Mouse (Mus musculus) kidney, postnatal 25 days (tissue): ENCODE results near the gene Sarnp.

ENCODE experiments used
- DNase-seq, 2 experiments: peaks; one replicate each; pipeline ENCODE4 v3.0.0; 2021; ENCODE audit warnings: mixed read lengths in 2 of 2

Sarnp gene

DNA sequence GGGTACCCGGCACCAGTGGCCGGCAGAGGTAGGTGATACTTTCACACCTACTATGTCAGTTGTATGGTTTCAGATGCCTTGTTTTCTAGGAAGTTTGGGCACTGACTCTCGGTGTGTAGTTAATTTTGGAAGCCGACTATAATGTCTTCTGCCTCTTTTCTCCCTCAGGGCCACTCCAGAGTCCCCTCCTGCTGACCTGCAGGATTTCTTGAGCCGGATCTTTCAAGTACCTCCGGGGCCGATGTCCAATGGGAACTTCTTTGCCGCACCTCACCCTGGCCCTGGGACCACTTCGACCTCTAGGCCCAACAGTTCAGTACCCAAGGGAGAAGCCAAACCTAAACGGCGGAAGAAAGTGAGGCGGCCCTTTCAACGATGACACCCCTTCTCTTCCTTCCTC, at the start of gene Sarnp:
Sarnp (plus strand) TSS at position 301 of the 400 bp plus-strand sequence.
- no peak for DNase-seq

DNA sequence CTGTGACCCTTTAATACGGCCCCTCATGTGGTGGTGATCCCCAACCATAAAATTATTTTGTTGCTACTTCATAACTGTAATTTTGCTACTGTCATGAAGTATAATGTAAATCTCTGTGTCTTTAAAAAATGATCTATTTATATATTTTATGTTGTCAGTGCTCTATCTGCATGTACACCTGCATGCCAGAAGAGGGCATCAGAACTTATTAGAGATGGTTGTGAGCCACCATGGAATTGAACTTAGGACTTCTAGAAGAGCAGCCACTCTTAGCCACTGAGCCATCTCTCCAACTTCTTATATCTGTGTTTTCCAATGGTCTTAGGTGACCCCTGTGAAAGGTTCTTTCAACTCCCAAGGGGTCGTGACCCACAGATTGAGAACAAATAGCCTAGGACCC, 44.2 kb upstream of the Sarnp start:
- no peak for DNase-seq

DNA sequence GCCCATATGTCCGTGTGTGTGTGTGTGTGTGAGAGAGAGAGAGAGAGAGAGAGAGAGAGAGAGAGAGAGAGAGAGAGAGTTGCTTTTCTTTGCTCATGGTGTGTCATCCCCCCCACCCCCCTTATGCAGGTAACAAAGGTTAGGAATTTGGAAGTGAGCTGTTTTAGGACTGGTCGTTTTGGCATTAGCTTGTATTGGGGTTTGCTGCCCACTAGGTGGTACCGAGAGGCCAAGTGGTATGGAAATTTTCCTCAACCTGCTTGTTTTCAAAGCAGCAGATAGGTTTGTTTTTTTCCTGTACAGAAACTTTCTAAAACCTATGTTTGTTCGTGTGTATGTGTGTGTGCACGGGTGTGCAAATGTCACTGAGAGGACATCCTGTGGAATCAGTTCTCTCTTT, 43.4 kb upstream of the Sarnp start:
- DNase-seq: no peak

DNA sequence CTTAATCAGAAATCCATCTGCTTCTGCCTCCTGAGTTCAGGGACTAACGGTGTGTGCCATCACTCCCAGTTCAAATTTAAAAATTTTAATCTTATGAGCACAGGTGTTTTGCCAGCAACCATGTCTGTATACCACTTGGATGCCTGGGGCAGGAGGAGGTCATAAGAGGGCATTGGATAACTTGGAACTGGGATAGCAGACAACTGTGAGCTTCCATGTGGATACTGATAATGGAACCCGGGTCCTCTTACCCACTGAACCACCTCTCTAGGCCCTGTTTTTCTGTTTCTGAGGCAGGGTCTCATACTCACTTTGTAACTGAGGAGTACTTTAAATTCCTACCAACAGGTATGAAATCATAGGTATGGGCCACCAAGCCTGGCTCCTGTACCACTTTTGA, 38.7 kb upstream of the Sarnp start:
- DNase-seq: no peak

DNA sequence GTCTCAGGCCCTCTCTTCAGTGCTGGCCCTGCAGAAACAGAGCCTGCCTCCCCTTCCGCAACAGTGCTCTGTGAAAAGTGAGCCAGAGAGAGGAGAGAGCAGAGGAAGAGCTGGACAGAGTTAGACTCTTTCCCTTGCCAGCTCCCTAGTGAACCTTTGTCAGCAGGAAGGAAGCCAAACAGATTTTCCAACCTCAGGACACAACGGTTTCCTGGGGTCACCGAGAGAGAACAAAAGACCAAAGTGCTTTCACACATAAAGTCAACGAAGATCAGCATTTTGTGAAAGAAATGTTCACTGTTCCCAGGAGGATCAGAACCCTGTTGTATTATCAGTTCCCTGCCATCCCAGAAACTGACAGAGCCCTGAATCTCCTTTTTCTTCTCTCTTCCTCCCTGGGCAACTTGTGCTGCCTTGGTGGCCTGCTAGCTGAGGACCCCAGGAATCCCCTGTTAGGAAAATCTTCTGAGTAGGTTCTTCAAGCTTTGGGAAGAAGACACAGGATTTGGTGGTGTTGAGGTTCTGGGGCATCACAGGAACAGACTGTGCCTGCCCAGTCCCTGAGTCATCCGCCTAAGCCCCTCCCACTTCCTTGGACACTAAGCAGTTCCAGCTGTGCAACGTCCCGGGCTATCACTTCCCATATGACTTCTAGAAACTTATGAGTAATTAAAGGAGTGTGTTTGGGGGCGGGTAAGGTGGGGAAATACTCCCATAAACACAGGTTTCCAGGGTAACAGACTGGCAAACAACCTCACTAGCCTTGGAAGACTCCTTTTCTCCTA, 37.9 kb upstream of the Sarnp start:
- peak; percentile 85 to 92 for DNase-seq

DNA sequence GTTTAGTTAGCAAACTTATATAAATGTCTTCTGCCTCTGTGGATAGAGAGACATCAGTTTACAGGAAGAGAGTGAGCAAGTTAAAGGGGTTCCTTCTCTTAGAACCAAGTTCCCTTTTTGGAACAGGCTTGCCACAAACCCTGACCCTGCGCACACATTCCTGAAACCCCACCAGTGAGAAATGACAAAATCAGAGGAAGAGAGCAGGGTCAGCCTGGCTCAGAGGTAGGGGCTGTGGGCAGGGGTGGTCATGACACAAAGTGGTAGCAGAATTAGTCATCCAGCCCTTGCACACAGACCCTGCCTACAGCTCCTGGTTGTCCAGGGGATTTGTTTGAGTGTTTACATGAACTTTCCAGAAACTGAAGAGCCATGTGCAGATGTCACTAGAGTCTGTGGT, 36.9 kb upstream of the Sarnp start:
- DNase-seq: no peak

DNA sequence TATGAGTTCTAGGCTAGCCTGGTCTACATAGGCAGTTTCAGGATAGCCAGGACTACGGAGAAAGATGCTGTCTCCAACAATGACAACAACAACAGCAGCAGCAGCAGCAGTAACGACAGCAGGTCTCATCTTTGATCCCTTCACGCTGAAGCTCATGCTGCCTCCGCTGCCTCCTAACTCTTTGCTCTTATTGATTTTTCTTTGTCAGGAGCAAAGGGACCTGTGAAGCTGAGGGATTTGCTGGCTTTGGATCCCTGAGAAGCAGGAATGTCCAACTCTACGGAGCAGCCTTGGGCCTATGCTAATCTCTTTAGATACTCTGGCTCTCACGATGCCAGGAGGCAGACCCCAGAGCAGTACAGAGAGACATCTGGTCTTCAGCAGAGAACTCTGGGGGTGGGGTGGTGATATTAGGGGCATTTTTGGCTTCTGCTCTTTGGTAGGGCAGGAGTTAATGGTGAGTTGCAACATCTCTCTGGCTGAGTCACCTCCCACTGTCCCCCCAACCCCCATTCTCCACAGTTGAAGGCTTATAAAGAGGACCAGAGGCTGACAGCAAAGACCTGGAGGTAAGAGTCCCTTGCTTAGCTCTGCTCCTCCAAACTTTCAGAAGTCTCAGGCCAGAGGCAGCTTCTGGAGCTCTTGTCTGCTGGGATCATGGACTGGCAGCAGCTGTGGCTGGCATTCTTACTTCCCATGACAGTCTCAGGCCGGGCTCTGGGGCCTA, 26.6 kb upstream of the Sarnp start, which contains the start of gene Mmp19:
Mmp19 (plus strand) TSS at position 513 of the 727 bp plus-strand sequence.
- DNase-seq: no peak

DNA sequence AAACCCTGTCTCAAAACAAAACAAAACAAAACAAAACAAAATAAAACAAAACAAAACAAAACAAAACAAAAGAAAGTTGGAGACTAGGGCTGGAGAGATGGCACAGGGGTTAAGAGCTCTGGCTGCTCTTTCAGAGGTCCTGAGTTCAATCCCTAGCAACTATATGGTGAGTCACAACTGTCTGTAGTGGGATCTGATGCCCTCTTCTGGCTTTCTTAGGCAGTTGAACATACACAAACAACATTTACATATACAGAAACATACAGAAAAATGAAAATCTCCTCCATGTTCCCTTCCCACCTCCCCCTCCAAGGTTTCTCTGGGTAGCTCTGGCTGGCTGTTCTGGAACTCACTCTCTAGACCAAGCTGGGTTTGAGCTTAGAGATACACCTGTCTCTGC, 25.1 kb upstream of the Sarnp start:
- DNase-seq: no peak

DNA sequence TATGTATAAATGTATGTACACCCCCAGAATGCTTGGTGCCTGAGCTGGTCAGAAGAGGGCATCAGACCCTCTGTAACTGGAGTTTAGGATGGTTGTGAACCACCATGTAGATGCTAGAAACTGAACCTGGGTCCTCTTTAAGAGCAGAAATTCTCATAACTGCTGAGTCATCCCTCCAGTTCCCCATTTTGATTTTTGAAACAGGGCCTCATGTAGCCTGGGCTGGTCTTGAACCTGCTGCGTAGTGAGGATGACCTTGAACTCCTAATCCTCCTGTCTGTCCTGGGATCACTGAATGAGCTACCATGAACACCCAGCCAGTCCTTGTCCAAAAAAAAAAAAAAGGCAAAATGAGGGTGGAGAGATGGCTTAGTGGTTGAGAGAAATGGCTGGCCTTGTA, 23.9 kb upstream of the Sarnp start:
- no peak for DNase-seq

DNA sequence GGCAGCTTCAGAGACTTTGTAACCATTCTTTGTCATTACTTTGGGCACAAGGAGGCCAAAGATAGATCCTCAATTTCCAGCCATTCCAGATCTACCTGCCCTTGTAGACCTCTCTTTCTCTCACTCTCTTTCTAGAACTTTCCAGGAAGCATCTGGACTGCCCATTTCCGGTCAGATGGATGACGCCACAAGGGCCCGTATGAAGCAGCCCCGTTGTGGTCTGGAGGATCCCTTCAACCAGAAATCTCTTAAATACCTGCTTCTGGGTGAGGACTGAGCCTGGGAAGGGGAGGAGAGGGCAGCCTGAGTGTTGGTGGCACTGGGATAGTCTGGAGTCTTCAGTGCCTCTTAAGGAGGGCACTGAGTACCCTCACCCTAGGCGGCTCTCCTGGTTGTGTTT, 22.7 kb upstream of the Sarnp start:
- DNase-seq: no peak

DNA sequence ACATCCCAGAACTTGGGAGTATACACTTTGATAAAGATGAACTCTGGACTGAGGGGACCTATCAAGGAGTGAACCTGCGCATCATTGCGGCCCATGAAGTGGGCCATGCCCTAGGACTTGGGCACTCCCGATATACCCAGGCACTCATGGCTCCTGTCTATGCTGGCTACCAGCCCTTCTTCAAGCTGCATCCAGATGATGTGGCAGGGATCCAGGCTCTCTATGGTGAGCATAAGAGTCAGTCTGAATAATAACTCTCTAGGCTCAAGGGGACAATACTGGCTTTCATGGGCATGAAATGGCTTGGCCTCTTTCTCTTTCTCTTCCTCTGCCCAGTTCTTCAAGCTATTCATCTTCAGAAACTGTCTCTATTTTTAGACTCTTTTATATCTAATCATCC, 21.6 kb upstream of the Sarnp start:
- DNase-seq: no peak

DNA sequence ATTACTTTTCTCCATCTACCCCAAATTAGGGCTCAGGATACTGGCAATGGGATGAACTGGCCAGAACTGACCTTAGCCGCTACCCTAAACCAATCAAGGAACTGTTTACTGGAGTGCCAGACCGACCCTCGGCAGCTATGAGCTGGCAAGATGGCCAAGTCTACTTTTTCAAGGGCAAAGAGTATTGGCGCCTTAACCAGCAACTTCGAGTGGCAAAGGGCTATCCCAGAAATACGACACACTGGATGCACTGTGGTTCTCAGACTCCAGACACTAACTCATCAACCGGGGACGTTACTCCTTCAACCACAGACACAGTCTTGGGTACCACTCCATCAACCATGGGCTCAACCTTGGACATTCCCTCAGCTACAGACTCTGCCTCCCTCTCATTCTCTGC, 18.5 kb upstream of the Sarnp start:
- DNase-seq: no peak

DNA sequence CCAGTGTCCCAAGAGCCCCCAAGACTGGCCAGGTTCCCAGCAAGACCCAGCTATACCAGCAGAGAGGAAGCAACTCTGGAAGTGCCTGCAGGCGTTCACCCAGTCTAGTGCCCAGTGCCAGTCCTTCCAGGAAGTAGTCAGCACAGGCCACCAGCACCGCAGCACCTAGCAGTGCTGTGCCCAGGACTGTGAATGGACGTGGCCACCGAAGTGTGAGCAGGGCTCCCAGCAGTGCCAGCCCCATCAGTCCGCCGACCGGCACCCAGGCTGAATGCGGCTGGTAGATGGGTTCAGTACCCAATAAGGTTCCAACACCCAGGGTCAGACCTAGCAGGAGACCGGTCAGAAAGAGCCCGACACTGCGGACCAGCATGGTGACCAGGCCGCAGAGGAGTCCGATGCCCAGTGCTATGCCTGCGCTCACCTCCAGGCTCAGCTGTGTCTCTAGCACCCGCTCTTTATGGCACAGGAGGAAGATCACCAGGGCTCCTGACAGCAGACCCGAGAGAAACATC, 15.1 kb upstream of the Sarnp start:
- DNase-seq: no peak

DNA sequence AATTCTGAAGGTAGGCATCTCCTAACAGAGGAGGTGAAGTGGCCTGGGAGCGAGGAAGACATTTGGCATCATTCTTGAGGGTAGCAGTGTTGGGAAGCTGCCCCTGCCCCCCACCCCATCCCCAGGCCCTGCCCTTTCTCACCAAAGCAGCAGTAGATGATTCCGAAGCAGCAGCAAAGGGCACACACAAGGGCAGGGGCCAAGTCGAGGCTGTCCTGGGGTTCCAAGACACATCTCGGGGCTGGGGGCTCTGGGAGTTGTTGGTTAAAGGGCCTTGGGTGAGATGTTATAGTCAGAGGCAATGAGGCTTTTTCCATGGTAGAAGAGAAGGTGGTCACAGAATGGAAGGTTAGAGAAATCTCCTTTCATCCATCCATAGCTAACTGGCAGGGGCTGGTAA, 14.2 kb upstream of the Sarnp start:
- DNase-seq: no peak

DNA sequence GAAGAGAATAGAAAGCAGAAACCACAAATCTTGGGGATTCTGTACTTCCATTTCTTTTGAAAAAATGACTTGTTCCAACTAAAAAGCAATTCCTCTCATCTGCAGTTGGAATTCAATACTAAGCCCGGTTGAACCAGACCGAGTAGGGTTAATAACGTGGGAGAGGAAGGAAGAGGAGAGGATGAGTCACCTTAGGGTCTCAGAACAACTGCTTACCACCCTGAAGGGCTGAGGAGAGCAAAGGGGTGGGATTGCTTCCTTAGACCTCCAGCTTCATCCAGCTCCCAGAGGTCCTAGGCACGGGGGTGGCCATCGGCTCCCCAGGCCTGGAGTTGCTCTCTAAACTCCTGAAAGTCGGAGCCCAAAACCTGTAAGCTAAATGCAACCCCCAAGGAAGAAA, 13.8 kb upstream of the Sarnp start:
- DNase-seq: no peak

DNA sequence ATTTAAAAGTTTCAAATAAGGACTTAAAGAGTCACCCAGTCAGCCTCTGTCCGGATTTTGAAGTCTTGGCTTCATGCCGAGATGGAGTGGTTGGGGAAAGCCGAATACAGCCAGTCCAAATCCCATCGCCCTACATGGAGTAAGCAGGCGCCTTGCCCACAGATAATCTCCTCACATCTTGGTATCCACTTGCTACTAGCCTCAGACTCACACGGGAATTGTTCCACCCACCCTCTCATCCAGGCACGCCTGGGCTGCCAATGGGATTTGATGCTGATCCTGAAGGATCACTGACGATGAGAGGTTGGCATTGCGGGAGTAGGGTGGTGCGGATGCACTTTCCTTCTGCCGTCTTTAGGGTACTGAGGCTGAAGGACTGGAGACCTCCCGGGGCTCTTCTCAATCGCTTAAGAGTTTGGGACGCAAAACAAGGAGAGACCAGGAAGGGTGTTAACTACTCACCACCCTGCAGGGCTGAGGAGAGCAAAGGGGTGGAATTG, 13.3 kb upstream of the Sarnp start, which contains the start of gene Dnajc14:
Dnajc14 (plus strand) TSS at position 292 of the 500 bp plus-strand sequence.
- peak; percentile 66 to 70 for DNase-seq

DNA sequence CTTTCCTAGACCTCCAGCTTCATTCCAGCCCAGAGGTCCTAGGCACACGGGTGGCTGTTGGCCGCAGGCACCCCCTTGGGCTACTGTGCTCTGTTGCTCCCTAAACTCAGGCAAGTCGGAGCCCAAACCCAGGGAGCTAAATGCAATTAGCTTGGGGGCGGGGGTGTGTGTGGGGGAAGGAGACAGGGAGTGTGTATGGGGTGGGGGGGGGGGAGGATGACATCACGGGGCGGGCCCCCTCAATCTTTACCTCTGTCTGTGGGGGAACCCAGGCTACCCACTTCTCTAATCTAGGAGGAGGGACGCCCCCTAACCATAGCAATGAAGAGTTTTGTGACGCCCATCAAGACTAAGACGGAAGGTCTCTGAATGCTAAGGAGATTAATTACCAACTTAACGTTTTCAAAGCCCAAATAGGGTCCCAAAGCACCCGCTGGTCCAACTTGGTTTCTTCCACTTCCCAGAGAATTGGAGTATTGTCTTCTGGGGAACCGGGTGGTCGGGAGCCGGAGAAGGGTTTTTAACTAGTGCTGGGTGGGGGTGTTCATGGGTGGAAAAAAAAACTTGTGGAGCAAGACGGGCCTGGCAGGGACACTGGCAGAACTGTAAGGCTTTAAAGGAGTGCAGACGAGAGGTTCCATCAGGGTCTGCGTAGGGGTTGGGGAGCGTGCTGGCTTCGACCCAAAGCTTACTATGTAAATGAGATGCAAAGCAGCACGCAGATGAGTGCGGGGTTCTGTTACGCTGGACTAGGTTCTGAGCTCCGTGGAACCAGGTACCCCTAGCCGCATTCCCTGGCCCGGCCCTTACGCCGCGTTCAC, 12.7 kb upstream of the Sarnp start, which contains the start of gene Tmem198b:
Tmem198b (minus strand) TSS at position 100 of the 821 bp plus-strand sequence.
- peak; percentile 72 to 77 for DNase-seq

DNA sequence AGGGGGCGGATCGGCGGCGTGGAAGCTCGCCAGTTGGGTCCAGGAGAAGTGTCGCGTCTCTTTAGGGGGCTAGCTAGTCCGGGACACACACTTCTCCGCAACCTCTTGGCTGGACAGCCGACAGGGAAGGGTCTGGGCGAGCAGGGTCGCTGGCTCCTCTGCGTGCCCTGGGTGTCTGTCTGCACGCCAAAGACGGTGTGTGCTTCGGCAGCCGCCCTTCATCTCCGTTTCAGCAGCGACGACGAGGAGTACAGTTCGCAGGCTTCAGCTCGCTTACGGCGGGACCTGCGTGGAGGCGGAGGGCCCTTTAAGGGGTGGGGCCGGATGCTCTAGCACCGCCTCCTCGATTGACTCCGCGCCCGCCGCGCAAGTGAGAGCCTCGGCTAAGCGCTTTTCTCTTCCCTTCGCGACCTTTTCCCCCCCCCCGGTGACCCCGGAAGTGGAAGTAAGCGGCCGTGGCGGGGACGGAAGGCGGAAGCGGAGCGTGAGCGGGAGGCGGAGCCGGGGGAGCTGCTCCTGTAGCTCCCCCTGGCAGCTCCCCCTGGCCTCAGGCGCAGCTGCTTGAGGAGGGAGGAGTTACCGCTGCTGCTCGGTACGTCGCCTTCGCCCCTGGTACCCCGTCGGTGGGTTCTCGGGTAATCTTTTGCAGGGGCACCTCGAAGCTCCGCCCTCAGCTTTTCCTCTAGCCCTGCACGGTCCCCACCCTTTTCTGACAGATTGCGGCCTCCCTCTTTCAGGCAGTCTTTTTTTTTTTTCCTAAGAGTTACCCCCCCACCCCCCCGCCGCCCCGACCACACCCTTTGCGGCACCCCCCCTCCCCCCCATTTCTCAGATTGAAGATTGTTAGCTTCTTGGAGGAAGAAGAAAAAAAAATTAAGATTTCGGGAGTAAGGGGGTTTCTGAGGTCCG, 11.8 kb upstream of the Sarnp start:
- DNase-seq: peak; percentile 98 to 99

DNA sequence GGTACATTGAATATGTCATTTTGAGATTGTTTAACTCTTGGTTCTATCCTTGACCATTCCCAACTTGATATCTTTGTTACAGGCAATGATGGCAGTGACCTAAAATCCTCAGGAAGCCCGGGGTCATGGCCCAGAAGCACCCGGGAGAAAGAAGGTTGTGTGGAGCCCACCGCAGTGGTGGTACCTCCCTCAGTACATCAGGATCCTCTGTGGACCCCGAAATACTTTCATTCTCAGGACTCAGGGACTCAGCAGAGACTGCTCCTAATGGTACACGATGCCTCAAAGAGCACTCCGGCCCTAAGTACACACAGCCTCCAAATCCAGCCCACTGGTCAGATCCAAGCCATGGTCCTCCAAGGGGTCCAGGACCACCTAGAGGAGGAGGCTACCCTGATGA, 11.0 kb upstream of the Sarnp start:
- no peak for DNase-seq

DNA sequence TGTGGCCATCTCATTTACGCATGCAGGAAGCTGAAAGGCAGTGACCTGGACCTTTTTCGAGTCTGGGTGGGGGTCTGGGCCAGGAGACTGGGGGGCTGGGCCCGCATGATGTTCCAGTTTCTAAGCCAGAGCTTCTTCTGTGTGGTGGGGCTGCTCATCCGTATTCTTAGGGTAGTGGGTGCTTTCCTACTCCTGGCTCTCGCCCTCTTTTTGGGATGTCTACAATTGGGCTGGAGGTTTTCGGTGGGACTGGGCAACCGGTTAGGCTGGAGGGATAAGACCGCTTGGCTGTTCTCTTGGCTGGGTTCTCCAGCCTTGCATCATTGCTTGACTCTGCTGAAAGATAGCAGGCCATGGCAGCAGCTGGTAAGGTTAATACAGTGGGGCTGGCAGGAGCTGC, 10.1 kb upstream of the Sarnp start:
- no peak for DNase-seq

DNA sequence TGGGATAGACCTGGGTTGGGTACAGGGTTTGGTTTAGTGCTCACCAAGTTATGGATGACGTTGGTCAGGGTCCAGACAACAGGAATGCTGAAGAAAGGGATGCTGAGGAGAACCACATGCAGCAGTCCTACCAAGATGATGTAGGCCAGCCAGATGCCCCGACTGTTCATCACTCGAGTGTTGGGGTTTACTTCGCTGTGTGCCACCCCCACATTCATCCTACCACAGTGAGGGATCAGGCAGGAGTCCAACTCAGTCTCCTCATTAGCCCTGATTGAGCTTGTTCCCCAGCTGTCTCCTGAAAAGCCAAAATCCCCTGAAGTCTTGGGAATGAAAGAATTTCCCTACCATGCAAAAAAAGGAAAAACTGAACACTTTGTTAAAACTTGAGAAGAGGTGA, 3.1 kb downstream of the Sarnp start:
- DNase-seq: no peak
